Mouse (Mus musculus) CD4-positive naive resting alpha-beta T cell, adult 57 days (primary cell): ENCODE data around the gene Akap6. TPM values are rescaled to one million over a fixed set of nuclear protein-coding genes. Genes with fewer than 3 reads are reported as not detected.

ENCODE experiments used
- total RNA-seq: library from RNA; stranded (reverse); gene quantifications from one replicate; pipeline ENCODE4 v1.2.4, GENCODE M21; 2023

The Akap6 gene
- total RNA-seq, result not detected

DNA sequence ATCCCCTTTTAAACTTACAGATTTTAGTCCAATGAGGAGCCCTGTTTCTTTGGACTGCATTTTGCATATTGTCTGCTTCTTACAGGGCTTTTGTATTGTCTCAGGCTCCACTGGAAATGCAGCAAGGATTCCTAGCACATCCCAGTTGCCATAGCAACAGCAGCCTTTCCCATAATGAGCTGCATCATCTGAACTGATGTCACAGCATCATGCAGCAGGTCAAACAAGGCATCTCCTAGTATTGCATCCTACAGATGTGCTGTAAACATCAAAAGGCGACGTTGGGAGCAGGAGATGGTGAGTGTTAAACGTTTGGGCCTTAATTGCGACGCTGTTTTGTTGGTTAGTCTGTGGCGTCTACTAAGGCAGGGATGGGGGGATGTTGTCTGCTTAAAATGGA, at the start of gene Akap6:
Akap6 (plus strand) TSS at position 238 of the 400 bp plus-strand sequence.

Other genes with a start within 250 kb of the Akap6 start
- gene Arhgap5, start 195.4 kb upstream of the Akap6 start, total RNA-seq, result 29.9 TPM